Mouse (Mus musculus) T-helper 17 cell (primary cell): ENCODE data around the gene Atp2b2.

Experiments
- in situ Hi-C, 2 experiments: fragments of 300-600 bp; cut with MboI, MseI; formaldehyde crosslinking; loops; 1 replicate in 1 of 2; 2 replicates in 1 of 2; pipeline ENCODE4 v1.15.1; 2025; ENCODE audit warnings: high pct_unique_total_duplicates in 2 of 2

Atp2b2 gene

DNA sequence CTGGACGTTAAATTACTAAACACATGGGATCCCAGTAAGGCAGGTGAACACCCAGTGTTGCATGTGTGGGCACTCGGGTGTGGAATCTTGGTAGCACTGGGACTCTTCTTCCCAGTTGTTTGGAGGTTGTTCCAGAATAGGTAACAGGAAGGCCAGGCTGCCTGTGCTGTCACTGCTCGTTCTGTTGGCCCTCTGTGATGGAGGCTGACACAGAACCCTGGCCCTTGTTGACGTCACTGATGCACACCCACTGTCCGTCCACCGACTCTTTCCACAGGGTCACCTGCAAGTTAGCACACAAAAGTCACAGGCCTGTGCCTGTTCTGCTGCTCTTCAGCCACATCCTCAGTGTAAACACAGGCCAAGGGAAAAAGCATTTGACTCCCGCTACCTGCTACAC, 314.2 kb downstream of the Atp2b2 start:
- in situ Hi-C loops = no loop called here

DNA sequence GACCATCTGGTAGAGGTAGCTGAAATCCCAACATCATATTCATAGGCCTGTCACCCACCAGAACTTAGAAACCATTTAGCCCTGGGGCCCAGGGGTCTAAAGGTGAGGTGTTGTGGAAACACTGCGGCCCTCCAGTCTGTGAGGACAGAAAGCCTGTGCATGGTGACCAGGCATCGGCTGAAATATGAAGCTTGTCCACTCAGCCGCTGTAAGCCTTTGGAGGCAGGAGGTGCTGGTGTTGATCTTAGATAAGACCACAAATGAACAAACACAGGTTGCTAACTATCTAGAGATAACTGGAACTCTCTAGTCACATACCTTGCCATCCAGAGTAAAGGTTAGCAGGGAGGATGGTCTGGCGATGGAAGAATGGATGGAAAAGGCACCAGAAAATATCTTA, 321.4 kb downstream of the Atp2b2 start:
- in situ Hi-C loops = loop anchor here (25.0 kb wide), 2 partner anchors 584 to 609 kb away; no protein-coding TSS in a partner anchor

GRCm38 (mm10) chr6:113719878-113720277, 322.5 kb downstream of the Atp2b2 start, which contains the start of gene Ghrl:
TSS of gene Ghrl (minus strand) at chr6:113719880.
- in situ Hi-C loops = loop anchor here (25.0 kb wide), 2 partner anchors 583 to 608 kb away; no protein-coding TSS in a partner anchor

GRCm38 (mm10) chr6:113717541-113717940, 324.9 kb downstream of the Atp2b2 start:
- in situ Hi-C loops = loop anchor here (25.0 kb wide), 2 partner anchors 580 to 605 kb away; no protein-coding TSS in a partner anchor

DNA sequence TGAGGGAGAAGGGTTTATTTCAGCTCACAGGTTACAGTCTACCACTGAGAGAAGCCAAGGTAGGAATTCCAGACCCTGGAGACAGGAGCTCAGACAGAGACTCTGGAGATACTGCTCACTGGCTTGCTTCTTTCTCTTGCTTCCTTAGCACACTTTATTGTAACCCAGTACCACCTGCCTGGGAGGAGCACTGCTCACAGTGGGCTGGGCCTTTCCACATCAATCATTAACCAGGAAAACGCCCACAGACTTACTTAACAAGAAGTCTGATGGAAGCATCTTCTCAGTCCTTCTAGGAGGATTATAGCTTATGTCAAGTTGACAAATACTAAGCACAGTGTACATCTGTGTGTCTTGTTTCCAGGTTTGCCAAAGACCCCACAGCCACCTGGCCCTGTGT, 327.6 kb downstream of the Atp2b2 start:
- in situ Hi-C loops = loop anchor here (25.0 kb wide), 2 partner anchors 577 to 602 kb away; no protein-coding TSS in a partner anchor

DNA sequence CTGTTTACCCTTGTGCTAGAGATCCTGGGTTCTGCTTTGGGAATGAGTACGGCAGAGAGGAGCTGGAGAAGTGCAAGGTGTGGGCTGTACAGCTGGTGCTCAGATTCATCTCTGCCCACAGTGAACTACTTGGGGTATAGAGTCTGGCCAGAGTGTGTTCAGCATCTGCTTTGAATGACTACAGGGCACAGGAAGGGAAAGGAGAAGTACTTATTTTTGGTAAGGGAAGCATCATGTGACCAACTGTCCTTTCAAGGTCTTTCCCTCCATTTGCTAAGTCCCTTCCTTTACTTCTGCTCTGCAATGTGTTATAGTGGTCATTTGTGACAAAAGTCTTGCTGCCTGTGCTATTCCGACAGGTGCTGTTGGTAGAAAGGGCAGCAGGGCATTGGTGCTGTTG, 328.1 kb downstream of the Atp2b2 start:
- in situ Hi-C loops = loop anchor here (25.0 kb wide), 2 partner anchors 577 to 602 kb away; no protein-coding TSS in a partner anchor

DNA sequence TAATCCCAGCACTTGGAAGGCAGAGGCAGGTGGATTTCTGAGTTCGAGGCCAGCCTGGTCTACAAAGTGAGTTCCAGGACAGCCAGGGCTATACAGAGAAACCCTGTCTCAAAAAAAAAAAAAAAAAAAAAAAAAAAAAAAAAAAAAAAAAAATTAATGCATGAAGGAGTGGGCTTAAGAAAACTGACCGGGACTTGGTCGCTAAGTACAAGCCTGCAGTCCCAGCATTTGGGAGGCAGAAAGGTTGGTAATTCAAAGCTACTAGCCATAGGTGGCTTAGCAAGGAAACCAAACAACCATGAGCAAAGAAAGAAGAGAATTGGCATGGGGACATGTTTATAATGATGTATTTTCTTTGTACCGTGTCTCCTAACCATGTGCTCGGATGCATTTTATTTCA, 329.0 kb downstream of the Atp2b2 start:
- in situ Hi-C loops = loop anchor here (25.0 kb wide), 2 partner anchors 576 to 601 kb away; no protein-coding TSS in a partner anchor

DNA sequence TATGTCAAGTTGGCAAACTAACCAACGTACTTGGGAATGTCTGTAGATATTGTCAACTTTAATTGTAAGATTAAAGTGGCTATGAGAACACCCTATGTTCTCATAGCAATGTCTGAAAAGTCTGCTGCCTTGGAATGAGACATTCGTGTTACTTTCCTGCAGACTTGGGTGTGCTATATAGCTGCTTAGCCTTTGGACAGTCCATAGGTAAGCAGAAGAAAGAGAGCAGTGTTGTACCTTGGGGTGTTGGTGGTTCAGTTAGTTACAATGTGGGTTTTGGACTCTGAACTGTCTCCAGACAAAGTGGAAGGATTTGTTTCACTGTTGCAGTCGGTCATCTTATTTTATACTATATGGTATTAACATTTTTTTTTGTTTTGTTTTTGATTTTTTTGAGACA, 329.7 kb downstream of the Atp2b2 start:
- in situ Hi-C loops = loop anchor here (25.0 kb wide), 2 partner anchors 575 to 600 kb away; no protein-coding TSS in a partner anchor

DNA sequence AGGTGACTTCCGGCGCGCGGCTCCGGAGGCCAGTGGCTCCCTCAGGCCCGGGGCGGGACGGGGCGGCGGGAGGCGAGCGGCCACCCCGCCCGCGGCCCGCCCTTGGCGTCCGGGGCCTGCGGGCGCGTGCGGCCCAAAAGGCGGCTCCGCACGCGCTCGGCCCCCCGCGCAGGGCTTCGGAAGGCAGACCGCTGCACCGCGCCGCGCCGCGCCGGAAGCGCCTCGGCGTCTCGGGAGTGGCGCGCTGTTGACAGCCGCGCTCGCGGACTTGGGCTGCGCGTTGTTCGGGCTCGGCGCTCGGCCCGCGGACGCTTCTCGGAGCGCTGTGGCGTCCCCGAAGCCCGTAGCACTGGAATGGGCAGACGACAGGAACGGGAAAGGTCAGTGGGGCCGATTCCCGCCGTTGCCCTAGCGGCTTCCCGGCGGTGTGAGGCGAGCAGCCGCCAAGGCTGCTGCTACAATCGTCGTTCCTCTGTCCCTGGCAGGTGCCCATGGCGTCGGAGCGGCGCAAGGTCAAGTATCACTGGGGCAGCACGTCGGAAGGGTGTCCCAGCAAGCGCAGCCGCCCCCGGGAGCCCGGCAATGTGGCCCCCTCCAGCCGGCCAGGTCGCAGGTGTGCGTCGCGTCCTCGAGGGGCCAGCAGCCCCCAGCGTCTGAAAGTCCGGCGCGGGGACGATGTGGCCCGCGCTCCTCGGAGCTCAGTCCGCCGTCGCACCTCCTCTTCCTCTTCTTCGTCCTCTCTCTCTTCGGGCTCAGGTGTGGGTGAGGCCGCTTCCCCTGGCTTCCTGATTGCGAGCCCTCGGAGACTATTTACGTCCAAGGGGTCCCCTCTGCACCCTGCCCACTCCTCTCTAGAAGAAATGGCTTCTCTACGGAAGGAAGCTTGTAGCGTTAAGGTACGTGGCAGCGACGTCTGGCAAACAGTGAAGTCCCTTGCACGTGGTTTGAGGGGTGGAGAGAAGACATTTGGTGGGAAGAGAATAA, 344.9 kb downstream of the Atp2b2 start:
- in situ Hi-C loops = no loop called here

- in situ Hi-C loops = no loop called here
Observed at GRCm38 (mm10) chr6:113696582-113697221, 345.7 kb downstream of the Atp2b2 start, which contains the start of gene Tatdn2. TSS of gene Tatdn2 (plus strand) at chr6:113697050.

DNA sequence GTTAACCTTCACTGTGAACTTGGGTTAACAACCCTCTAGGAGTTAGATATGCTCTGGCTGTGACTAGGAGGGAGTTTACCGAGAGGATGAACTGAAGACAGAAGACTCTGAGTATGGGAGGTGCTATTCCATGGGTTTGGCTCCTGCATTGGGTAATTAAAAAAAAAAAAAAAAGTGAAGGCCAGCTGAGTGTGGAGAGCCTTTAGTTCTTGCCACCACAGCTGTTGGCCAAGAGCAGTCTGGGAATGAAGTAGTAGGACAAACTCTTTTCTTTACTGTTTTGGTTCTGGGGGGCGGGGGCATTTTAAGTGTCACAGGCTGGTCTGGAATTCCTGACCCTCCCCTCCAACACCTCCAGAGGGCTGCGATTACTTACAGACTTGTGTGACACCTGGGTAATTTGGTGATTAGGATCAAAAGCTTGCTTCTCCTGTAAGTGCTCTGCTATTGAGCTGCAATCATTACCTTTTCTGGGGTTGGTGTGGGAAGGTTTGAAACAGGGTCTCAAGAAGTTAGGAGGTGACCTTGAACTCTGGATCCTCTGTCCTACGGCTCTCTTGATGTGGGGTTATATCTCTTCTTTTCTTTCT, 346.6 kb downstream of the Atp2b2 start:
- in situ Hi-C loops = no loop called here

GRCm38 (mm10) chr6:113695203-113695602, 347.2 kb downstream of the Atp2b2 start:
- in situ Hi-C loops = no loop called here
